Mouse (Mus musculus): ENCODE data around the gene Sox2.

- no peak for TF ChIP-seq POLR2A (IDR thresholded peaks at IDR 0.05; ENCODE audit: low read depth, low read length)
- no peak for TF ChIP-seq CTCF (IDR thresholded peaks at IDR 0.05; ENCODE audit: extremely low read depth, insufficient read length, insufficient replicate concordance, low read depth, low read length)
Measured at GRCm38 (mm10) chr3:34688072-34688471, 37.9 kb downstream of the Sox2 start.

All from small intestine, adult 2 months (tissue).